Mouse (Mus musculus) MEL (cell line): ENCODE results near the gene Brip1.

Source experiments
- BHLHE40 ChIP-seq: IDR thresholded peaks from 2 replicates; pipeline ENCODE4 v1.6.1; 2012; ENCODE audit warnings: low read depth, mild to moderate bottlenecking, inconsistent platforms, low read length, improper control_type of control experiment, borderline replicate concordance
- CTCF ChIP-seq, 3 experiments: IDR thresholded peaks in 2 of 3; conservative IDR thresholded peaks in 1 of 3; 2 replicates each; pipeline ENCODE4 v1.5.1; 2011 to 2012; ENCODE audit warnings: low read length in 3 of 3, low read depth in 2 of 3, mild to moderate bottlenecking in 2 of 3, improper control_type of control experiment in 1 of 3, inconsistent platforms in 1 of 3, mixed read lengths in 1 of 3, moderate library complexity in 1 of 3; ENCODE audit not compliant: control insufficient read depth in 1 of 3, insufficient read depth in 1 of 3, poor library complexity in 1 of 3, severe bottlenecking in 1 of 3
- ELF1 ChIP-seq: IDR thresholded peaks from 2 replicates; pipeline ENCODE4 v1.6.1; 2014; ENCODE audit warnings: low read depth, mild to moderate bottlenecking, inconsistent platforms, low read length, improper control_type of control experiment, moderate library complexity
- EP300 ChIP-seq, 2 experiments: IDR thresholded peaks; 2 replicates each; pipeline ENCODE4 v1.6.1; 2011; ENCODE audit warnings: improper control_type of control experiment in 2 of 2, low read length in 2 of 2, low read depth in 1 of 2, mild to moderate bottlenecking in 1 of 2
- GATA1 ChIP-seq: IDR thresholded peaks from 2 replicates; pipeline ENCODE4 v1.6.1; 2011; ENCODE audit warnings: low read depth, low read length, improper control_type of control experiment
- MAFK ChIP-seq: IDR thresholded peaks from 2 replicates; pipeline ENCODE4 v1.6.1; 2011; ENCODE audit warnings: low read depth, mild to moderate bottlenecking, low read length, improper control_type of control experiment, borderline replicate concordance
- MYC ChIP-seq: IDR thresholded peaks from 2 replicates; pipeline ENCODE4 v1.6.1; 2011; ENCODE audit warnings: low read depth, mild to moderate bottlenecking, low read length, improper control_type of control experiment, moderate library complexity
- POLR2A ChIP-seq, 2 experiments: IDR thresholded peaks; 2 replicates each; pipeline ENCODE4 v1.6.1; 2011 to 2012; ENCODE audit warnings: low read length in 2 of 2, mild to moderate bottlenecking in 2 of 2, control low read depth in 1 of 2, improper control_type of control experiment in 1 of 2, low read depth in 1 of 2, moderate library complexity in 1 of 2; ENCODE audit not compliant: control insufficient read depth in 1 of 2, insufficient read depth in 1 of 2, poor library complexity in 1 of 2
- SMC3 ChIP-seq: IDR thresholded peaks from 2 replicates; pipeline ENCODE4 v1.6.1; 2011; ENCODE audit warnings: low read depth, low read length, improper control_type of control experiment
- UBTF ChIP-seq: IDR thresholded peaks from 2 replicates; pipeline ENCODE4 v1.6.1; 2012; ENCODE audit warnings: low read depth, mild to moderate bottlenecking, inconsistent platforms, low read length, improper control_type of control experiment, moderate library complexity, borderline replicate concordance; ENCODE audit not compliant: insufficient read depth
- ZC3H11A ChIP-seq: IDR thresholded peaks from 2 replicates; pipeline ENCODE4 v1.6.1; 2012; ENCODE audit warnings: low read depth, mild to moderate bottlenecking, inconsistent platforms, low read length, improper control_type of control experiment
- ZNF384 ChIP-seq: IDR thresholded peaks from 2 replicates; pipeline ENCODE4 v1.6.1; 2012; ENCODE audit warnings: low read depth, mild to moderate bottlenecking, inconsistent platforms, low read length, improper control_type of control experiment

- TF ChIP-seq BHLHE40 (no peak), CTCF (IDR thresholded peaks at IDR 0.05 in 2 of 3, conservative IDR thresholded peaks at IDR 0.05 in 1 of 3; ENCODE audit: control insufficient read depth in 1 of 3, insufficient read depth in 1 of 3, low read depth in 2 of 3, low read length in 3 of 3, poor library complexity in 1 of 3, severe bottlenecking in 1 of 3) (no peak), POLR2A (IDR thresholded peaks at IDR 0.05; ENCODE audit: control insufficient read depth in 1 of 2, insufficient read depth in 1 of 2, low read depth in 1 of 2, low read length in 2 of 2, poor library complexity in 1 of 2) (no peak), ELF1 (no peak), ZNF384 (no peak), MAFK (no peak), GATA1 (no peak), ZC3H11A (no peak), EP300 (IDR thresholded peaks at IDR 0.05; ENCODE audit: low read depth in 1 of 2, low read length in 2 of 2) (no peak), UBTF (no peak), MYC (no peak), SMC3 (no peak)
Measured at GRCm38 (mm10) chr11:86101191-86101590, 99.8 kb downstream of the Brip1 start.
